Mouse (Mus musculus): ENCODE measurements around the gene Olfr427.

- no peak for TF ChIP-seq CTCF (IDR thresholded peaks at IDR 0.05; ENCODE audit: extremely low read depth, insufficient read length, insufficient replicate concordance, low read depth, low read length)
- no peak for TF ChIP-seq POLR2A (IDR thresholded peaks at IDR 0.05; ENCODE audit: low read depth, low read length)
These were observed 43.7 kb upstream of the Olfr427 start for GRCm38 (mm10) chr1:174052981-174053380.
